Mouse (Mus musculus) megakaryocyte, embryonic 14.5 days (primary cell): ENCODE measurements around the gene Gm3460.
"Not testable (repeated sequence)": the region's sequence is repeated elsewhere in the genome, so short reads cannot be mapped to it uniquely, and the experiment has no call there.

Source experiments
- FLI1 ChIP-seq: IDR thresholded peaks from 2 replicates; pipeline ENCODE4 v1.6.1; 2012; ENCODE audit warnings: low read length, inconsistent platforms, mixed read lengths
- GATA1 ChIP-seq: IDR thresholded peaks from 3 replicates; pipeline ENCODE4 v1.6.1; 2012; ENCODE audit warnings: mixed read lengths, low read length, inconsistent platforms, borderline replicate concordance

DNA sequence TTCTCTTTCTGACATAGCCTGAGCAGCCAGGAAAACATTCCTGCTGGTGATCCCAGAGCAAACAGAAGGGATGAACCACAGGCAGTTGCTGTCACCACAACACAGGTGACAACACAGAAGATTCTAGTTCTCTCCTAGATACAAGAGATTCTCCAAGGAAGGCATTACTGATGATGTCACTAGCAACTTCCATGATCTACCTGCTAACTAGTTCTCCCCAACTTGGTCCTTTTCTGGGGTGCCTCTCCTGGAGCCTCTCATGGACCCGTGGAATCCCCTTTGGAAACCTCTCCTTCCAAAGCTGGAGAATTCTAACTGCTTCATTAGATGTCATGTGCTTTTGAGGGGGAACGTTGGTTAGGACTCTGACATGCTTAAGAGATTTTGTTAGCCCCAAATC lies at the start of gene Gm3460:
- TF ChIP-seq GATA1, FLI1: not testable (repeated sequence)
